Mouse (Mus musculus) fibroblast of lung, adult 2 months (primary cell): ENCODE data around the gene Slc25a51.

Experiments
- DNase-seq: peaks from one replicate; pipeline ENCODE4 v3.0.0-alpha.2; 2011; ENCODE audit warnings: low read depth

Gene Slc25a51

GRCm38 (mm10) chr4:45423406-45423805 is 14.8 kb upstream of the Slc25a51 start:
- DNase-seq: no peak

GRCm38 (mm10) chr4:45422640-45423039 is 14.1 kb upstream of the Slc25a51 start:
- no peak for DNase-seq

- no peak for DNase-seq
These were observed 13.1 kb upstream of the Slc25a51 start for GRCm38 (mm10) chr4:45421519-45422260.

- DNase-seq: no peak
These were observed 12.2 kb upstream of the Slc25a51 start for GRCm38 (mm10) chr4:45420733-45421132.

GRCm38 (mm10) chr4:45419051-45419450 is 10.5 kb upstream of the Slc25a51 start:
- DNase-seq: no peak

- no peak for DNase-seq
These were observed 9.8 kb upstream of the Slc25a51 start for GRCm38 (mm10) chr4:45418229-45418950.

GRCm38 (mm10) chr4:45416314-45416713 is 7.7 kb upstream of the Slc25a51 start:
- DNase-seq: no peak

GRCm38 (mm10) chr4:45413674-45414338 is 5.2 kb upstream of the Slc25a51 start:
- no peak for DNase-seq

GRCm38 (mm10) chr4:45412433-45413192 is 4.0 kb upstream of the Slc25a51 start:
- no peak for DNase-seq

- no peak for DNase-seq
These were observed 2.7 kb upstream of the Slc25a51 start for GRCm38 (mm10) chr4:45411181-45411790.

GRCm38 (mm10) chr4:45409270-45409669 is 704 bp upstream of the Slc25a51 start:
- peak; percentile 69 for DNase-seq

- DNase-seq: no peak
These were observed 747 bp downstream of the Slc25a51 start for GRCm38 (mm10) chr4:45407703-45408334.

- DNase-seq: no peak
These were observed 1.4 kb downstream of the Slc25a51 start for GRCm38 (mm10) chr4:45407001-45407702.

GRCm38 (mm10) chr4:45406397-45406796 is 2.2 kb downstream of the Slc25a51 start:
- no peak for DNase-seq

- no peak for DNase-seq
These were observed 3.3 kb downstream of the Slc25a51 start for GRCm38 (mm10) chr4:45405315-45405714.

- no peak for DNase-seq
These were observed 4.5 kb downstream of the Slc25a51 start for GRCm38 (mm10) chr4:45404086-45404485.

- DNase-seq: no peak
These were observed 5.1 kb downstream of the Slc25a51 start for GRCm38 (mm10) chr4:45403499-45403878.

GRCm38 (mm10) chr4:45402878-45403498 is 5.6 kb downstream of the Slc25a51 start:
- no peak for DNase-seq

- DNase-seq: no peak
These were observed 6.3 kb downstream of the Slc25a51 start for GRCm38 (mm10) chr4:45402281-45402680.
